Mouse (Mus musculus) right cerebral cortex, postnatal 36 days (tissue): ENCODE measurements at regions not wholly inside any gene's neighbourhood (a gene's known extent, or its start where the extent isn't known, plus 50 kb on each side); places are given as distances from the start of the nearest gene placed in this dataset.
A peak's percentile ranks its signal among the peaks of the same experiment; 100 is the strongest.

Experiments
- DNase-seq, 2 experiments: peaks; one replicate each; pipeline ENCODE4 v3.0.0; 2022; ENCODE audit warnings: low spot score in 2 of 2, mixed read lengths in 1 of 2

GRCm38 (mm10) chr16:5382228-5382884 lies 126.6 kb upstream of the Eef2kmt start:
- no peak for DNase-seq

GRCm38 (mm10) chr16:5380626-5381025 lies 124.8 kb upstream of the Eef2kmt start:
- no peak for DNase-seq

- DNase-seq = no peak
These were observed 121.2 kb upstream of the Eef2kmt start for GRCm38 (mm10) chr16:5377001-5377400.

GRCm38 (mm10) chr16:5374818-5375605 lies 119.2 kb upstream of the Eef2kmt start:
- no peak for DNase-seq

GRCm38 (mm10) chr16:5371175-5371893 lies 115.6 kb upstream of the Eef2kmt start:
- DNase-seq = no peak

GRCm38 (mm10) chr16:5370496-5370895 lies 114.7 kb upstream of the Eef2kmt start:
- DNase-seq = no peak

- no peak for DNase-seq
These were observed 113.2 kb upstream of the Eef2kmt start for GRCm38 (mm10) chr16:5368897-5369558.

GRCm38 (mm10) chr16:5368357-5368756 lies 112.6 kb upstream of the Eef2kmt start:
- DNase-seq = no peak

- DNase-seq = no peak
These were observed 111.9 kb upstream of the Eef2kmt start for GRCm38 (mm10) chr16:5367581-5368119.

GRCm38 (mm10) chr16:5366021-5366420 lies 110.2 kb upstream of the Eef2kmt start:
- no peak for DNase-seq

GRCm38 (mm10) chr16:5363007-5363570 lies 107.3 kb upstream of the Eef2kmt start:
- no peak for DNase-seq

- DNase-seq = no peak
These were observed 103.4 kb upstream of the Eef2kmt start for GRCm38 (mm10) chr16:5359193-5359592.

GRCm38 (mm10) chr16:5353881-5354280 lies 98.1 kb upstream of the Eef2kmt start:
- no peak for DNase-seq

- no peak for DNase-seq
These were observed 96.2 kb upstream of the Eef2kmt start for GRCm38 (mm10) chr16:5351890-5352571.

- no peak for DNase-seq
These were observed 91.4 kb upstream of the Eef2kmt start for GRCm38 (mm10) chr16:5347151-5347550.

- DNase-seq = peak in 1 of 2 experiments; percentile 26
These were observed 86.5 kb upstream of the Eef2kmt start for GRCm38 (mm10) chr16:5342326-5342725.

- DNase-seq = no peak
These were observed 60.5 kb upstream of the Eef2kmt start for GRCm38 (mm10) chr16:5316271-5316670.

- DNase-seq = no peak
These were observed 57.5 kb upstream of the Eef2kmt start for GRCm38 (mm10) chr16:5313261-5313660.

- no peak for DNase-seq
These were observed 55.7 kb upstream of the Eef2kmt start for GRCm38 (mm10) chr16:5311456-5311855.

GRCm38 (mm10) chr16:5310736-5311135 lies 55.0 kb upstream of the Eef2kmt start:
- no peak for DNase-seq

- no peak for DNase-seq
These were observed 52.0 kb upstream of the Eef2kmt start for GRCm38 (mm10) chr16:5307761-5308160.
